Mouse (Mus musculus): ENCODE measurements at regions not wholly inside any gene's neighbourhood (a gene's known extent, or its start where the extent isn't known, plus 50 kb on each side); places are given as distances from the start of the nearest gene placed in this dataset.
A peak's percentile ranks its signal among the peaks of the same experiment; 100 is the strongest.

GRCm38 (mm10) chr2:143133931-143134330, 55.7 kb downstream of the Otor start:
- H3K27me3 ChIP-seq: no peaks in the 10 kb centered on the region
- H3K4me1 ChIP-seq: peaks cover 8% of the 10 kb centered on the region
- H3K9me3 ChIP-seq: no peaks in the 10 kb centered on the region
- no peak overlapping the region for H3K4me2 ChIP-seq (replicated peaks)
- H3K9ac ChIP-seq (replicated peaks): no peak overlapping the region
- 85% methylated on average over 2 of the region's 2 CpGs for WGBS
- H3K4me3 ChIP-seq: no peak overlapping the region
- H3K36me3 ChIP-seq: no peaks in the 10 kb centered on the region
- ATAC-seq (replicated peaks): no peak
- H3K27ac ChIP-seq (replicated peaks): no peak overlapping the region

- 59% methylated on average over 3 of the region's 3 CpGs for WGBS
- Histone ChIP-seq H3K9ac (replicated peaks) (no peak overlapping the region), H3K36me3 (no peaks in the 10 kb centered on the region), H3K27ac (replicated peaks) (no peak overlapping the region), H3K4me1 (no peaks in the 10 kb centered on the region), H3K27me3 (no peaks in the 10 kb centered on the region), H3K4me2 (replicated peaks) (no peak overlapping the region), H3K9me3 (no peaks in the 10 kb centered on the region), H3K4me3 (no peak overlapping the region)
- no peak for ATAC-seq (replicated peaks)
Observed at GRCm38 (mm10) chr2:143149189-143149588, 70.9 kb downstream of the Otor start.

GRCm38 (mm10) chr2:143164081-143164984, 86.1 kb downstream of the Otor start:
- H3K36me3 ChIP-seq: no peaks in the 10 kb centered on the region
- H3K4me1 ChIP-seq: no peaks in the 10 kb centered on the region
- no peak for ATAC-seq (replicated peaks)
- WGBS: 84% methylated on average over 8 of the region's 8 CpGs
- H3K4me2 ChIP-seq (replicated peaks): no peak overlapping the region
- H3K27ac ChIP-seq (replicated peaks): no peak overlapping the region
- H3K9me3 ChIP-seq: no peaks in the 10 kb centered on the region
- no peak overlapping the region for H3K9ac ChIP-seq (replicated peaks)
- H3K4me3 ChIP-seq: no peak overlapping the region
- H3K27me3 ChIP-seq: no peaks in the 10 kb centered on the region

DNA sequence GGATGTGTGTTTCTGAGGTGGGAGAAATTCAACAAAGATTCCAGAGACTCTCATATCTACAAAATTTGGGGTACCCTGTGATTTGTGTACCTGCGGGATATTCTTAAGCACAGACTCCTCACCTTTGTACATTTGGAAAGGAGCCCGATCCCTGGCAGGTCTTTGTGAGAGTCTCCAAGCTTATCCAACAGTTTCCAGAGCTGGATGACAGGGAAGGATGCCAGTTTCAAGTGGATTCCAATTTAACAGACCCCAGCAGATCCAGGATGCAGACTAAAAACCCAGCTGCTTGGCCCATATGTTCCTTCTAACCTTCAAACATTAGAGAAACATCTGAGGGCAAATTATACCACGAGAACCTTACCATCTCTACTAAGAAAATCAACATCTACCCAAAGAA, 88.5 kb downstream of the Otor start:
- Histone ChIP-seq H3K27ac (replicated peaks) (no peak overlapping the region), H3K4me2 (replicated peaks) (no peak overlapping the region), H3K36me3 (no peaks in the 10 kb centered on the region), H3K4me1 (no peaks in the 10 kb centered on the region), H3K9ac (replicated peaks) (no peak overlapping the region), H3K9me3 (no peaks in the 10 kb centered on the region), H3K4me3 (no peak overlapping the region), H3K27me3 (no peaks in the 10 kb centered on the region)
- ATAC-seq (replicated peaks): no peak
- 82% methylated on average over 3 of the region's 3 CpGs for WGBS

GRCm38 (mm10) chr2:143170648-143171047, 92.4 kb downstream of the Otor start:
- 82% methylated on average over 2 of the region's 2 CpGs for WGBS
- no peaks in the 10 kb centered on the region for H3K9me3 ChIP-seq
- no peak overlapping the region for H3K4me3 ChIP-seq
- no peak overlapping the region for H3K4me2 ChIP-seq (replicated peaks)
- no peaks in the 10 kb centered on the region for H3K27me3 ChIP-seq
- H3K4me1 ChIP-seq: no peaks in the 10 kb centered on the region
- 0 out of 2 replicates have a peak, but pooled peaks have one; percentile 11 for ATAC-seq (replicated peaks)
- no peak overlapping the region for H3K27ac ChIP-seq (replicated peaks)
- no peaks in the 10 kb centered on the region for H3K36me3 ChIP-seq
- H3K9ac ChIP-seq (replicated peaks): no peak overlapping the region

- Histone ChIP-seq H3K36me3 (no peaks in the 10 kb centered on the region), H3K27me3 (no peaks in the 10 kb centered on the region), H3K27ac (replicated peaks) (no peak overlapping the region), H3K4me3 (no peak overlapping the region), H3K9me3 (no peaks in the 10 kb centered on the region), H3K4me1 (no peaks in the 10 kb centered on the region), H3K4me2 (replicated peaks) (no peak overlapping the region), H3K9ac (replicated peaks) (no peak overlapping the region)
- ATAC-seq (replicated peaks): no peak
- WGBS: 88% methylated on average over 3 of the region's 3 CpGs
Observed at GRCm38 (mm10) chr2:143184614-143185013, 106.3 kb downstream of the Otor start.

- Histone ChIP-seq H3K4me1 (peaks cover 10% of the 10 kb centered on the region), H3K9me3 (no peaks in the 10 kb centered on the region), H3K36me3 (no peaks in the 10 kb centered on the region), H3K4me2 (replicated peaks) (no peak overlapping the region), H3K27me3 (no peaks in the 10 kb centered on the region), H3K27ac (replicated peaks) (peak overlapping the region; percentile 77), H3K9ac (replicated peaks) (no peak overlapping the region), H3K4me3 (no peak overlapping the region)
- peak; percentile 76 for ATAC-seq (replicated peaks)
- 34% methylated on average over 8 of the region's 8 CpGs for WGBS
Observed at GRCm38 (mm10) chr2:143192256-143193164, 114.2 kb downstream of the Otor start.

DNA sequence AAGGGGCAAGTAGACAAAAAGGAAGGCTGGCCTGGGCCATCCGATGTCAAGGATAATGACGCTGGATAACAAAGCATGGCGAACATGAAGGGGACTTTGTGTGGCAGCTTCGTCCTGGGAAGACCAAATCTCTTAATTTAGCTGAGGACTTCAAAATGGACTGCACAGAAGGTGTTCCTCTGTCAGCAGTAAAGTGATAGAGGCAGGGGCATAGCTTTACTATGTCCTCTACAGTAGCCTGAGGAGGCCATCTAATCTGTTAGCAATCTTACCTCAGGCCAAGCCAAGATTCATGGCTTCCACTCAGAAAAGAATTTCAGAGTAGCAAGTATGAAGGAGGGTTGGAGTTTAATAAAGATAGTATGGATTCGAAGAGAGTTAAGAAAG, 114.9 kb downstream of the Otor start:
- Histone ChIP-seq H3K4me3 (no peak overlapping the region), H3K9me3 (no peaks in the 10 kb centered on the region), H3K4me1 (peaks cover 10% of the 10 kb centered on the region), H3K9ac (replicated peaks) (no peak overlapping the region), H3K4me2 (replicated peaks) (no peak overlapping the region), H3K27me3 (no peaks in the 10 kb centered on the region), H3K36me3 (no peaks in the 10 kb centered on the region), H3K27ac (replicated peaks) (peak overlapping the region; percentile 77)
- peak; percentile 38; the same call in 1 of the 2 replicates for ATAC-seq (replicated peaks)
- WGBS: 27% methylated on average over 5 of the region's 5 CpGs

DNA sequence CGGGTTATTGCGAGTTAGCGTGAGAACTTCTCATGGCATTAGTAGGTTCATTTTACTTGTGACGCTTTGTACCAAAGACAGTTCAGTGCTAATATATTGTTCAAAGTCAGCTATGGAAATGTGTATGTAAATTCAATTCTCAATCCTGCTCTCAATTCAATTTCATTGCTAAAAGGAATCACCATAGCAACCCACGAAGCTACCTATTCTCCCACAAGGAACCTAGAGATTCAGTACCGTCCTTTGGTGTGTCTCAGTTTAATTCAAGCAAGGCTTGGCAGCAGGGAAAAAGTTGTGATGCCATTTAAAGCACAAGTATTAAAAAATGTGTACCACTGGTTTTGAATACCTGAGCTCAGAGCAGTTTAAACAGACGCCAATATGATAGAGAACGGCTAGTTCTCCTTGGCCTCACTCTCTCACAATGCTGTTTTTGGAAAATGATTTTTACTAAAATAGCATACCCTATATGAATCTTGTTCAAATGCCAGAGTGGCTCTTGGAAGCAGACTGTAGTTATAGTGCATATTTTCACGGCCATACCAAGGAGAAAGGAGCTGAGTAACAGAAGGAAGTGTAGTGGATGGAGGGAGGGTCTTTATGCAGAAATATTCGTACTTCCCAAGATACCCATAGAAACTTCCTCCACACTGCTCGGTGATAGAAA, 121.4 kb downstream of the Otor start:
- no peaks in the 10 kb centered on the region for H3K36me3 ChIP-seq
- ATAC-seq (replicated peaks): no peak
- H3K4me3 ChIP-seq: no peak overlapping the region
- H3K4me2 ChIP-seq (replicated peaks): no peak overlapping the region
- no peaks in the 10 kb centered on the region for H3K4me1 ChIP-seq
- no peaks in the 10 kb centered on the region for H3K9me3 ChIP-seq
- 79% methylated on average over 11 of the region's 11 CpGs for WGBS
- H3K27ac ChIP-seq (replicated peaks): no peak overlapping the region
- H3K27me3 ChIP-seq: no peaks in the 10 kb centered on the region
- H3K9ac ChIP-seq (replicated peaks): no peak overlapping the region

- H3K27ac ChIP-seq (replicated peaks): no peak overlapping the region
- no peak overlapping the region for H3K4me2 ChIP-seq (replicated peaks)
- no peak overlapping the region for H3K4me3 ChIP-seq
- H3K4me1 ChIP-seq: no peaks in the 10 kb centered on the region
- H3K36me3 ChIP-seq: no peaks in the 10 kb centered on the region
- H3K9ac ChIP-seq (replicated peaks): no peak overlapping the region
- no peaks in the 10 kb centered on the region for H3K27me3 ChIP-seq
- no peaks in the 10 kb centered on the region for H3K9me3 ChIP-seq
- ATAC-seq (replicated peaks): no peak
Observed at GRCm38 (mm10) chr2:143206053-143206452, 127.8 kb downstream of the Otor start.

GRCm38 (mm10) chr2:143207191-143207590, 128.9 kb downstream of the Otor start:
- Histone ChIP-seq H3K4me3 (no peak overlapping the region), H3K27ac (replicated peaks) (no peak overlapping the region), H3K27me3 (no peaks in the 10 kb centered on the region), H3K4me1 (no peaks in the 10 kb centered on the region), H3K9ac (replicated peaks) (no peak overlapping the region), H3K36me3 (no peaks in the 10 kb centered on the region), H3K4me2 (replicated peaks) (no peak overlapping the region), H3K9me3 (no peaks in the 10 kb centered on the region)
- 34% methylated on average over 5 of the region's 5 CpGs for WGBS
- no peak for ATAC-seq (replicated peaks)

DNA sequence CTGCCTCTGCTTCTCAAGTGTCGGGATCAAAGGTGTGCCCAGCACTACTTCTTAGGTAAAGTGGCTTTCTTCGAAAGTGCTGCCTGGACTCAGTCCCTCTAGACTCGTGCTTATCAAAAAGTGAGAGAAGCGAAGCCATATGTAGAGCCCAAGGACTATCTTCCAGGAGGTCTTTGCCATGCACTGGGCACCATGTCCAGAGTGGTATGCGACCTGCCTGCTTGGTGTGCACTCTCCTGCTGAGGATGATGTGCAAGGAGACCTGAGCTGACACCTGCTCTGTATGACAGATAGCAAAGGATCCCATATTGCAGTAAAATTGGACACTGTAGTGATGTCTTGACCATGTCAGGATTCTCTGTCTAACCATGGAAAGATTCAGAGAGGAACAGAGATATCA, 139.0 kb downstream of the Otor start:
- no peaks in the 10 kb centered on the region for H3K4me1 ChIP-seq
- whole genome bisulfite sequencing: 88% methylated on average over 5 of the region's 5 CpGs
- no peak overlapping the region for H3K27ac ChIP-seq (replicated peaks)
- H3K27me3 ChIP-seq: no peaks in the 10 kb centered on the region
- H3K4me3 ChIP-seq: no peak overlapping the region
- no peak for ATAC-seq (replicated peaks)
- H3K9ac ChIP-seq (replicated peaks): no peak overlapping the region
- H3K9me3 ChIP-seq: no peaks in the 10 kb centered on the region
- no peaks in the 10 kb centered on the region for H3K36me3 ChIP-seq
- H3K4me2 ChIP-seq (replicated peaks): no peak overlapping the region

Measured in forebrain, embryonic 15.5 days (tissue).